Mouse (Mus musculus) induced T-regulatory cell, adult 2 months (primary cell): ENCODE results near the gene D330020A13Rik.

Experiments
- DNase-seq: peaks from one replicate; pipeline ENCODE4 v3.0.0-alpha.2; 2012; ENCODE audit warnings: low read depth

The D330020A13Rik gene

DNA sequence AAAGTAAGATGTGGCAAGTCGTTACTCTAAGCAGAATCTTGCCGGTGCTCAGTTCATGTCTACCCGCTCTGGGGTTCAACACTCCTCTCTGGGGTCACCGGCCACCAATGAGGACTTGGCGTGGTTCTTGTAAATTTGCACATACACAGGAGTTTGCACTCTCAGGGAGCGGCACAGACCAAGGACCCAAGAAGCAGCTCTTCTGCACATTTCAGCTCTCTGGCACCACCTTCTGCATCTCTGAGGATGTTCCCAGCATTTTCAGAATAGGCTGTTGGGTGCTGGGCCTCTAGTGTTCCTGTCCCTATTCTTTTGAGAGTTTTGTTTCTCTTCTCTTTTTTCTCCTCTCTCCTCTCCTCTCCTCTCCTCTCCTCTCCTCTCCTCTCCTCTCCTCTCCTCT, 7.0 kb downstream of the D330020A13Rik start:
- peak; percentile 51 for DNase-seq

DNA sequence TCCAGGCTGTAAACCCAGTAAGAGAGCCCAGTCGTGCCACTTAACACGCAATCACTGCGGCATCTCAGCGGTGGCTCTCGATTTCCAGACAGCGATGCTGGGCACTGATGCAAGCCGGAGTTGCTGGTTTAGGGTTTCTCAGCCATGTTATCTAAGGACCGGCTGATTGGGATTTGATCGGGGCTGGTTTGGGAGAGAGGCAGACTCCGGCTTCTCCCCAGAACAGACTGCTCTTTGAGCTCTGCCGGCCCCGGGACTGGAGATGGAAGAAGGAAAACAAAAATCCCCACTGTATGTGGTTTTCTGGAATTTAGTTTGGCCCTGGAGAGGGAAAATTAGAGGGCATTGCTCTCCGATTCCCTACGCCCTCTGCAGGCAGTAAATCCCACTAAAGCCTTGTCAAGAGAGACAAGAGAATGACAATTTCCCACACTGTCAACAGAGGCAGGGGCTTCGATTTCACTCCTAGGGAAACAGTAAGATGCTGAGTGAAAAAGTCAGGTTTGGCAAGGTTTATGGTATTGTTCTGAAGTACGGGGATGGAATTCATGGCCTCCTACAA, 8.7 kb downstream of the D330020A13Rik start:
- DNase-seq: no peak

DNA sequence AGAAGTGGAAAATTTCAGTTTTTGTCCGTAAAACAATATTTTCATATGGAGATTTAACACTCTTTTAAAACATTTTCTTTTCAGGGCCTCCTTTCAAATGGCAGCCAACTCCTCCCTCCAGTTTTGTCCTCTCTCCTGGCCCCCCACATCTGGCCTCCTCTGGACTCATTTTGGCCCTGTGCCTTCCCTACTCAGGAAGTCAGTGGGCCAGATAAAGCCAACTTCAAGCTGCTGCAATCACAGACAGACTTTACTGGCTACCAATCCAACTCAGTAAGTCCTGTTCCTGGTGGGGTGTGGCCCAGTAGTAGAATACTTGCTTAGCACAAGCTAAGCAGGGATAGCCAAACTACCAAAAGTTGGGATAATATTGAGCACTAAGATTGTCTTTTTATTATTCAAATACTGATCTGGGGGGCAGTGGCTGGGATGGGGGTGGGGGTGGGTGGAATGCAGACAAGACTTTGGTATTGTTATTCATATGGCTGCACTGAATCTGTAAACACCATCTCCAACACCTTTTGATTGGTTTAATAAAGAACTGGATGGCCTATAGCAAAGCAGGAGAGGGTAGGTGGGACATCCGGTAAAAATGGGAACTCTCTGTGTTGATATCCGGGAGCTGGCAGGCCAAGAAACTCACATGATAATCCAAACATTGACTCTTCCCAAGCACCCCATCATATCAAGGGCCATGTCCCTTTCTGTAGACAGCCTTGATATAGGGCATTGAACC, 12.9 kb downstream of the D330020A13Rik start:
- no peak for DNase-seq

DNA sequence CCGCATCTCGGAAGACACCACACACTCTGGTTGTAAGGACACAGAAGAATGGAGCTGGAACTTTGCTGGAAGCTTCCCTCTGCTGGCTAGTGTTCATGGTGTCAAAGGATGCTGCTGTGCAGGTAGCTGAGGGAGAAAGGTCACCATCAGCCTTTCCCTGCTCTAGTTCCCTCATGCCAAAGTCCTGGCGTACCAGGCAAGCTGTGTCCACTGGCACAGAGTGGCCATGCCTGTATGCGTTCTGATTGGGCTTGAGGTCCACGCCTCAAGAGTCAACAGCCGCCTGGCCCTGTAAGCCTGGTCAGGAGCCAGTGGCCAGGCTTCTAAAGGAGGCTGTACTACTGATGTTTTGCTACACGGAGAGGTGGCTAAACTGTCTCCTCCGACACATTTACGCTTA, 15.2 kb downstream of the D330020A13Rik start:
- no peak for DNase-seq

DNA sequence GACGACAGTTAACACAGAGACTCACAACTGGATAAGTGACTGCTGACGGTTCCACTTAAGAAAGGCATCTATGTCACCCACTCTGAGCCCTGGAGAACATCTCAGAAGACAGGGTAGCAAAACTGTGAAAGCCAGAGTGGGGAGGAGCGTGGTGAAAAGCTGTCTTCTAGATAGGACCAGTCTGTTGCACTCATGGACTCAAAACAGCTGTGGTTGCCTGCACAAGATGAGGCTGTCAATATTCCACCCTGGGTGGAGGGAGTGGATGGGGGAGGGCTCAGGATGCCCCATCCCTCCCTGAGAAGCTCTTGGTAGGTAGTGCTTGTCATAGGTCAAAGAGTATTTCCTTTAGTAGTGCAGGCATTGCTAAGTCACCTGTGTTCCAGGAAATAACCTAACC, 15.6 kb downstream of the D330020A13Rik start:
- no peak for DNase-seq

DNA sequence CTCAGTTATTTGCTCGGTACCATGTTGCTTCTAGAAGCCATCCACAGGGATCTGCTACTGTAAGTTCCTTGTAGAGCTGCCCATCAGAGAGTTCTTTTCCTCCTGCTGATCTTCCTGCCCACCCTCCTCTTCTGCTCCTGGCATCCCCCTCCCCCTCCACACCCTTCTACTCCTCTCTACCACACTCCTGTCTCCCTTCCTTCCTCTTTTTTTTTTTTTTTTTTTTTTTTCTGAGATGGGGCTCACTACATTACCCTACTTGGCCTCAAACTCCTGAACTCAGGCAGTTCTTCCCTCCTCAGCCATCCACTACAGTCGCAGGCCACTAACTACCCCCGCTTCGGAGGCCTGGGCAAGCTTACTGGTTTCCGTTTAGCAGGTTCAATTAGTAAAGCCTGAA, 18.3 kb downstream of the D330020A13Rik start:
- no peak for DNase-seq

DNA sequence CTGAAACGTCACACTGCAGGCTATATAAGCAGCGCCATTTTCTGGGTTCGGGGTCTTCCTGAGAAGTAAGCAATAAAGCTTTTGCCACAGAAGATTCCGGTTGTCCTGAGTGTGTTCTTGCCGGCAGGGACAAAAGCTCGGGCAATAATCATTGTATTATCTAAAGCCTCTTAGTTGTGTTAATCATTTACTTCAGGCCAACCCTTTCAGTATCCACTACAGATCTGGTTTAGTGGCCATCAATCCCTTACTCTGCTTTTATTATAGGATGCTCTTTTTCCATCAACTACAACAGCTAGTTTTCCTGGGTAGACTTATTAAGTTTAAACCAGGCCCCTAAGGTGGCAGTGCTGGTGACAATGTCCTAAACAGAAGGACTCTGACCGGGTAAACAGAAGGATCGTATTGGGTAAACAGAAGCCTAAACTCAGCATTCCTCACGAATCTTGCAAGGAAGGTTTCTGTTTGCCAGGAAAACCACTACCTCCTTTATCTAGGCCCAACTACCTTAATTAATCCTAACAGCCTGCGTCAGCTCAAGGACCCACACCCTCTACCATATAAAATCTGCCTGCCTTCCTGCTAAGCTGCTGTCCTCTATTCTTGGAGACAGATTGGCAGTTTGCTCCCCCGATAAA, 24.3 kb downstream of the D330020A13Rik start:
- no peak for DNase-seq

DNA sequence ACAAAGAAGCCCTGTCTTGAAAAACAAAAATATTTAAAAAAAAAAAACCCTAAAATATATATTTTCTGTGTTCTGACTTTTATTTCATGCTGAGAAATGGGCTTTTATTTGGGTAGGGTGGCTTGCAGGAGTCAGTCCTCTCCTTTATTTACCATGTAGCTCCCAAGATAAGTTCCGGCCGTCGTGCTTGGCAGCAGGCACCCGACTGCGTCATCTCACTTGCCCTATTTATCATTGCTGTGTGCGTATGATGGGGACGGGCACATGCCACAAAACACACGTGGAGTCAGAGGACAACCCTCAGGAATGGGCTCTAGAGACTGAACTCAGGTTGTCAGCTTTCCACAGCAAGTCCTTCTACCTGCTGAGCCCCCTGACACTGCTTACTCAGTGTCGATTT, 25.0 kb downstream of the D330020A13Rik start:
- no peak for DNase-seq

DNA sequence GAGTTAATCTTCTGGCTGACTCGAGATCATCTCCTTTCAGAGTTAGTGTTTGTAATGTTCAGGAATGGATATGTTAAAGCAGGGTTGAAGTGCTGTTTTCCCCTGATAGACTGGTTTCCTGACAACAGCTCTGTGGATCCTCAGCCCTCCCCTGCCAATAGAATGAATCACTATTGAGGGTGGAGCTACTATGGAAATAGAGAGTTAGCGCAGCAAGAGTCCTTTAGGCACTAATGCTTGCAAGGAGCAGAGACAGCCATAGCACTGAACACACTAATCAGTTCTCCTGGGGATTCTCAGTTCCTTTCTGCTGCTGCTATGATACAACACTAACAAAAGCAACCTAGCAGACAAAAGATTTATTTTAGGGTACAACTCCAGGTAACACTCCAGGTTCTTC, 26.2 kb downstream of the D330020A13Rik start:
- DNase-seq: no peak

DNA sequence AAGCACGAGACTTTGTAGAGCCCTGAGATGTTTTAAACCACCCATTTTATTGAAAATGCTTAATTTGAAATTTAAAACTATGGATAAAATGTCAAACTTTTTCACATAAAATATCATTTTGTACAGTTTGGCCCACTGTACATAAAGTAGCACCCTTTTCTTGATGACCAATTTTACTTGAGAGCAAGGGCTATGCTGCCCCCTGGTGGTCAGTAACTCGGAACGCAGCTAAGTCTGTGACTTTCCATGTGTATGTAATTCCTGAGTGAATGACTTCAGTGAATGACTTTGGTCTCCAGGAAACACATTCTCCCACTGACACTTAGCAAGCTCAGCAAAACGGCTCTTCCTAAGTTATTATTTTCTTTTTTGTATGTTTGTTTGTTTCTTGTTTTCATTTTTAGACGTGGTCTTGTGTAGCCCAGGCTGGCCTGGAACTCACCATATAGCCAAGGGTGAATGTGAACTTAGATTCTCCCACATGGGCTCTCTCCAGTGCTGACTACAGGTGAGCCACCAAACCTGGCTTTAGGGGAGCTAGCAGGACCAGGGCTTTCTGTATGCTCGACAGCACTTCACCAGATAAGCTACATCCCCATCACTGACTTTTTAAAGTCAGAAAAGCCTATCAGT, 30.2 kb downstream of the D330020A13Rik start:
- DNase-seq: peak; percentile 88

DNA sequence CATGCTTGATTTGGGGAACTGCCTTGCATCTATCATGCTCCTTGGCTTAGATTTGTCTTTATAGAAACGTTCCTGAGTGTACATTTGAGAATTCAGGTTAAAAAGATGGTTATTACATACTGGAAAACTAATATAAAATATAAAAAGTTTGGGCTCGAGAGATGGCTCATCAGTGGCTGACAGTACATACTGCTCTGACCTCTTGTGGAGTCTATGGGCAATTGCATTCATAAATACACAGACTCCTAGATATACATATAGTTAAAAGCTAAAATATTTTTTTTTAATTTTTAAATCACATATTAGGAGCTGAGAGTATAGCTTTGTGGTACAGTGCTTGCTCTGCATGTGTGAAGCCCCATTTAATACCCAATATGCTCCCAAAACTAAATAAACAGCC, 38.2 kb downstream of the D330020A13Rik start:
- DNase-seq: no peak

DNA sequence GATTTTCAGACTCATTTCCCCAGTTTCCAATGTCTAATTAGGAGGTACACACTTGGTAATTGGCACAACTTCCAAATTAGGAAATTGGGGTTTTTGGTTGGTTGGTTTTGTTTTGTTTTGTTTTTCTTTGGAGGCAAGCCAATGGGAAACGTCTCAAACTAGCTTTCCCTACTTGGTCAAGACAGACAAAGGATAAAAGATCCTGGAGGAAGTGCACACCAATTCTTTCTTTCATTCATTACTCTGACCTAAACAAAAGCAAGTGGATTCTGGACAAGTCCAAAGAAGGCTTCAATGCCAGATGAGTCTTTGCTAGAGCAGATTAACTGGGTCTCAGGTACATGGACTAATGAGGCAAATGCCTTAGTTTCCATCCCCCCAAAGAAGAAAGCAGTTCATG, 49.8 kb downstream of the D330020A13Rik start:
- DNase-seq: no peak
